Mouse (Mus musculus) liver, embryonic 14.5 days (tissue): ENCODE results near the gene 4930539E08Rik.

Source experiments
- CTCF ChIP-seq: IDR thresholded peaks from 2 replicates; pipeline ENCODE4 v1.5.1; 2016; ENCODE audit warnings: antibody characterized with exemption, low read depth, control low read depth
- EP300 ChIP-seq: IDR thresholded peaks from 2 replicates; pipeline ENCODE4 v1.6.1; 2016; ENCODE audit warnings: antibody characterized with exemption, low read depth

DNA sequence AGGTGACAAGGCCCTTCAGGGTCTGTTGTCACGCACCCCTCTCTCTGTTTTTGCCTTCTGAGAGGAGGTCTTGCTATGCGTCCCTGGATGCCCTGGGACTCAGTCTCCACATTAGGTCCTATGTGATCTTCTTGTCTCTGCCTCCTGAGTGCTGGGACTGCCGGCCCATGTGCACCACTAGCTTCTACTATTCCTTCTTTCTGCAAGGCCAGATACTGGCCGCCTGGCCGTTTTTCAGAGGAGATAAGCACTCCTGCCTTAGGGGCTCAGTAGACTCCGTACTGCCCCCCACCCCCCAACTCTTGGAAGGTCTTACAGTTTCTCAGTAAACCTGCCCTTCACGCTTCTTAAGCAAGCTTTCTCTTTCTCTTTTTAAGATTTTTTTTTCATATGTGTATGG lies 21.0 kb upstream of the 4930539E08Rik start:
- TF ChIP-seq CTCF, result no peak
- TF ChIP-seq EP300, result no peak; the same call in 1 of the 2 replicates
